Mouse (Mus musculus) liver, embryonic 15.5 days (tissue): ENCODE measurements around the gene Lsg1. TPM values are rescaled to one million over a fixed set of nuclear protein-coding genes. Genes with fewer than 3 reads are reported as not detected.
A peak's percentile ranks its signal among the peaks of the same experiment; 100 is the strongest.

Experiments
- ATAC-seq: fragments of 200-750 bp; cut with Nextera tagmentation; 2 replicates; pipeline ENCODE4 v1.8.0; 2017; ENCODE audit warnings: moderate number of reproducible peaks, mild to moderate bottlenecking, moderate library complexity; ENCODE audit not compliant: insufficient read depth
- H3K27ac ChIP-seq: fragments of 300-500 bp; sonication (generic); replicated peaks from 2 replicates; pipeline ENCODE4 v1.5.1; 2015; ENCODE audit warnings: mild to moderate bottlenecking, inconsistent platforms
- H3K27me3 ChIP-seq: fragments of 300-500 bp; sonication (generic); 2 replicates; pipeline ENCODE4 v1.6.1; 2015; ENCODE audit warnings: mild to moderate bottlenecking, inconsistent platforms
- H3K36me3 ChIP-seq: fragments of 300-500 bp; sonication (generic); replicated peaks from 2 replicates; pipeline ENCODE4 v1.6.1; 2015; ENCODE audit warnings: moderate library complexity, mild to moderate bottlenecking, inconsistent platforms
- H3K4me1 ChIP-seq: fragments of 300-500 bp; sonication (generic); replicated peaks from 2 replicates; pipeline ENCODE4 v1.6.1; 2015; ENCODE audit warnings: inconsistent platforms
- H3K4me2 ChIP-seq: fragments of 300-500 bp; sonication (generic); 2 replicates; pipeline ENCODE4 v1.6.1; 2015; ENCODE audit warnings: moderate library complexity, mild to moderate bottlenecking, inconsistent platforms
- H3K4me3 ChIP-seq: fragments of 300-500 bp; sonication (generic); replicated peaks from 2 replicates; pipeline ENCODE4 v1.5.1; 2015; ENCODE audit warnings: mild to moderate bottlenecking, inconsistent platforms
- H3K9ac ChIP-seq: fragments of 300-500 bp; sonication (generic); 2 replicates; pipeline ENCODE4 v1.6.1; 2015; ENCODE audit warnings: moderate library complexity, mild to moderate bottlenecking, inconsistent platforms
- H3K9me3 ChIP-seq: fragments of 300-500 bp; sonication (generic); replicated peaks from 2 replicates; pipeline ENCODE4 v1.6.1; 2016; ENCODE audit warnings: inconsistent platforms
- WGBS: fragments of 180-500 bp; shearing (Covaris S2); methylation state at CpG from one replicate; pipeline ENCODE4 v1.1.7; 2015; ENCODE audit warnings: mixed read lengths; ENCODE audit not compliant: insufficient replicate concordance; 5-methylcytosine and 5-hydroxymethylcytosine counted together
- polyA plus RNA-seq: library from polyadenylated mRNA; unstranded; fragments of >200 nt; fragmentation: Nextera tagmentation; extraction: Ambion mirVana; gene quantifications from 2 replicates; pipeline ENCODE4 v1.2.1, GENCODE M21; 2015

The Lsg1 gene
- polyA plus RNA-seq, 1 experiment from 2014 or later, result 20.6 TPM

DNA sequence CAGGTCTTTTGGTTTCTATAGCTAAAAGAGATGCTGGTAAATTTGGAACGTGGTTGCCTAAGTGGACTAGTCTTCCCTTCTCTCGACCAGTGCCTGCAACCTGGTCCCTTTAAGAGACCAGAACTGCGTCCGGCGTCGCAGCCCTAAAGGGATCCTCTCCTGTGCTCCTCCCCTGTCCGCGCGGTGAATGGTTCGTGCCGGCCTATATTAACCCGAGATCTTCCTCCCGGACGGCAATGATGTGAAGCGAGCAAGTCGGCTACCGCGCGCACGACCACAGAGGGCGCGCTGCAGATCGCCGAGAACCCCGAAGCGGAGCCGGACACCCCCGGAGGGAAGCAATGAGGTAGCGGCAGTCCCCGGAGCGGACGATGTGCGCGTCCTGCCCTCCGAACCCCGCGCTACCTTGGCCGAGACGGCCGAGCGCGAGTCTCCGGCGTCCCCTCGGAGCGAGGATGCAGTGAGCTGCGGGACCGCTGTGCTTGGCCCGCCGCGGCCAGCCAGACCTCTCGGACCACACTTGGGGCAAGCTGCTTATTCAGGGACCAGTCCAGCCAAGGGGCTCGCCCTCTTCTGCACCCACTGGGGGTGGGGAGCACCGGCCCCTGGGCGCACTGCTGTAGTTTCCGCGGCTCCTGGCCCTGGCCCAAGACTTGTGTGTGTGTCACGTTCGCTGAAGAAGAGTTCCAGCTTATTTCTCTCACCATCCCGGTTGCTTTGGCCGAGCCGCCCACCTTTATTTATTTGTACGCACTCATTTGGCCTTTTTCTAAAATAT is 12.3 kb upstream of the Lsg1 start, which contains the start of gene Fam43a:
TSS of gene Fam43a (plus strand) at position 233 of the 778 bp plus-strand sequence.
- Histone ChIP-seq H3K4me3 (peak within 1 kb of the TSS; percentile 57), H3K27me3 (peaks cover 72% of the 10 kb centered on the region), H3K36me3 (no peaks in the 10 kb centered on the region), H3K27ac (peak within 1 kb of the TSS; percentile 67), H3K4me2 (peak within 1 kb of the TSS; percentile 70), H3K4me1 (peaks cover 42% of the 10 kb centered on the region), H3K9me3 (no peaks in the 10 kb centered on the region), H3K9ac (peak within 1 kb of the TSS; percentile 49)
- ATAC-seq, result peak; percentile 64
- WGBS, result under 1% methylated on average over 63 of the region's 63 CpGs

DNA sequence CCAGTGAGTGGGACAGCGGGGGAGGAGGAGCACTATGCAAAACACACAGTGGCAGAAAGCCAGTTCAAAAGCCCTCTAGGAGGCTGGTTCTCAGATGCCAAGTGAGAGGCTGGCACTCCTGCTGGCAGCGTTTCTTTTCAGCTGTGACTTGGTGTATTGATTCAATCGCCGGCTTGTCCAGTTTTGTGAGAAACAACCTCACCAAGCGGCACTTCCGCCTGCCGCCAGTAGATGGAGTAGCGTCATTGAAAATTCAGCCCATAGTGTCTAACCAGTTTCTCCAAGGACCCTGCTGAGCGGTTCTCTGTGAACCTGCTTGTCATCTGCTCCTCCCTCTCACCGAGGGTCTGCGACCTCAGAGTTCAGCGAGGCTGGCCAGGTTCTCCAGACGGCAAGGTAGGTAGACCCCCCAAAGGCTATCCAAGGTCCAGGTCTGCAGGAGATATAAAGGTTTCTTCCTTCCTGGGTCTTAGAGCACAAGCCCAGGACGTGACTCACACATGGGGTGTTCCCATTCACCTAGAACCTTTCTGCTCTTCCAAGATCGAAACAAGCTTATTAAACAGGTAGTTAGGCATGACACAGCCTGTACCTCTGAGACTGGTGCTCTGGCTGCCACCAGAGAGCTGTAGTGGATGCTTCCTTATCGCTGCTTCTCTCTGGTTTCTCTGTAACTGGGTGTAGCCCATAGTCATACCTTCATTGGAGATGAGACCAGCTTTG is 9.7 kb upstream of the Lsg1 start:
- Histone ChIP-seq H3K27ac (no peak overlapping the region), H3K9me3 (no peaks in the 10 kb centered on the region), H3K4me1 (peaks cover 35% of the 10 kb centered on the region), H3K36me3 (no peaks in the 10 kb centered on the region), H3K27me3 (peaks cover 61% of the 10 kb centered on the region), H3K4me3 (peak overlapping the region; percentile 26), H3K4me2 (peak overlapping the region; percentile 52), H3K9ac (no peak overlapping the region)
- 9% methylated on average over 16 of the region's 16 CpGs for WGBS
- ATAC-seq, result no peak

DNA sequence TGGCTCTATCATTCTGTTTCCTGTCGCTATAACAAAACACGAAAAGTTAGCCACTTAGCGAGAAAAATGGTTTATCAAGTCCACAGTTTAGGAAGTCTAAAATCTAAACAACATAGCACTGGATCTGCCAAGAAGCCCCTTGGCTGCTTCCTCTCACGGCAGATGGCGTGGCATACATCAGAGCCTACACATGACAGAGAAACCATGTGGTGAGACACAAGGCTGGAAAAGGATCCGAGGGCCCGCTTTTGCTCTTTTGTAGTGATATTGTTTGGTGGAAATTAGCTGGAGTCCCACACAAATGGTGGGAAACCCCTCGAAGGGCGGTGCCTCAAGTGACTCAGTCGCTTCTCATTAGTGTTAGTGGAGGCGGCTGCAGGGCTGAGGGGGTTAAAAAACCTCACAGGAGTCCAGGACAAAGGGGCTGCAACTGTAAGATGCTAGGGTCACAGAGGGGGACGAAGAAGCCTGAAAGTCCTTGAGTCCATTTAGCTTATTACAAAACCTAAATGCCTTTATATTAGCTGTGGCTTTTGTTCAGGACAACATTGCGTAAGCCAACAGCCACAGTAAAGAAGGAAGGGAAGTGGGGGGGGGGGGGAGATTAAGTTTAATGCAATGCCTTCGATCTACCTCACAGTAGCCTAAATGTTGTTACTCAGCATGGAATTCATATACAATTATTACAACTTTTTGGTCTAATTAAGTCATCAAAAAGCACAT is 8.6 kb upstream of the Lsg1 start:
- Histone ChIP-seq H3K9ac (no peak overlapping the region), H3K27ac (no peak overlapping the region), H3K27me3 (peaks cover 52% of the 10 kb centered on the region), H3K4me2 (peak overlapping the region; percentile 52), H3K9me3 (no peaks in the 10 kb centered on the region), H3K4me1 (peaks cover 24% of the 10 kb centered on the region), H3K36me3 (no peaks in the 10 kb centered on the region), H3K4me3 (no peak overlapping the region)
- WGBS, result 42% methylated on average over 14 of the region's 14 CpGs
- no peak for ATAC-seq

DNA sequence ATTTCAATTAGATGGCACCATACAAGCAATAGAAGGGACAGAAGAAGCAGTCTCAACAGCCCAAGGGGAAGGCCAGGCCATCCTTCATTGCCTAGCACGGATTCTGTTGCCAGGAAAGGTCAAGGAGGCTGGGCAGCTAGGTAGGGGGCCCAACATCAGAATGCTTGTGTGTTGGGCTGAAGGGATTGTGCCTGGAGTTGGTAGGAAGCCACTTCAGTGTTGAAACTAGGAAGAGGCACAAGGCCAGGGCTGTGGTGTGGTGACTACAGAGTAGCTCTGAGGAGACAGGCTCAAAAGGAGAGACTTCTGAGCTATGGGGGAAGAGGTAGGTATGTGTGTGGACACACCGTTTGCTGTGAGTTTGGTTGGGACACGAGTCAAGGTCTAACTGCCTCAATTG is 8.0 kb upstream of the Lsg1 start:
- Histone ChIP-seq H3K27me3 (peaks cover 46% of the 10 kb centered on the region), H3K36me3 (no peaks in the 10 kb centered on the region), H3K9me3 (no peaks in the 10 kb centered on the region), H3K4me3 (no peak overlapping the region), H3K9ac (no peak overlapping the region), H3K27ac (0 out of 2 replicates have a peak overlapping the region, but pooled peaks have one; percentile 24), H3K4me2 (no peak overlapping the region), H3K4me1 (peaks cover 18% of the 10 kb centered on the region)
- no peak for ATAC-seq
- WGBS, result 24% methylated on average over 3 of the region's 3 CpGs

DNA sequence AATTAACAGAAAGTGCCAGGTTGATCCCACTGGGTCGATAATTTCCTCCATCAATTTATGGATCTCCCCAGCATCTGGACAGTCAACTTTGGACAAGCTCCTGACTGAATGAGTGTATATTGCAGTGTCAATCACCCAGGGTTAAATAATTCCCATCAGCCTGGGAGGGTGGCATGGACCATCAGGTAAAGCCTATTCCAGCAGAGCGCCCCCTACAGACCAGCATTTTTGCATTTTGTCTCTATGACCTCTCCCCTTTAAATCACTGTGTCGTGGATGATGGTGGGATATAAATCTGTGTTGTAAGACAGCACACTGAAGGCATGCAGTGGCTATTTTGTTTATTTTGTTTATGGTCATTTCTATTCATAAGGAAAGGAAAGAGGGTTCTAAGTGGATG is 4.6 kb upstream of the Lsg1 start:
- 31% methylated on average over 3 of the region's 3 CpGs for WGBS
- no peaks in the 10 kb centered on the region for H3K36me3 ChIP-seq
- H3K27me3 ChIP-seq, result peaks cover 20% of the 10 kb centered on the region; the same call in 1 of the 2 replicates
- no peak overlapping the region for H3K9ac ChIP-seq
- ATAC-seq, result no peak
- no peak overlapping the region for H3K27ac ChIP-seq
- no peak overlapping the region for H3K4me3 ChIP-seq
- H3K4me1 ChIP-seq, result peaks cover 20% of the 10 kb centered on the region
- H3K4me2 ChIP-seq, result no peak overlapping the region
- H3K9me3 ChIP-seq, result no peaks in the 10 kb centered on the region

DNA sequence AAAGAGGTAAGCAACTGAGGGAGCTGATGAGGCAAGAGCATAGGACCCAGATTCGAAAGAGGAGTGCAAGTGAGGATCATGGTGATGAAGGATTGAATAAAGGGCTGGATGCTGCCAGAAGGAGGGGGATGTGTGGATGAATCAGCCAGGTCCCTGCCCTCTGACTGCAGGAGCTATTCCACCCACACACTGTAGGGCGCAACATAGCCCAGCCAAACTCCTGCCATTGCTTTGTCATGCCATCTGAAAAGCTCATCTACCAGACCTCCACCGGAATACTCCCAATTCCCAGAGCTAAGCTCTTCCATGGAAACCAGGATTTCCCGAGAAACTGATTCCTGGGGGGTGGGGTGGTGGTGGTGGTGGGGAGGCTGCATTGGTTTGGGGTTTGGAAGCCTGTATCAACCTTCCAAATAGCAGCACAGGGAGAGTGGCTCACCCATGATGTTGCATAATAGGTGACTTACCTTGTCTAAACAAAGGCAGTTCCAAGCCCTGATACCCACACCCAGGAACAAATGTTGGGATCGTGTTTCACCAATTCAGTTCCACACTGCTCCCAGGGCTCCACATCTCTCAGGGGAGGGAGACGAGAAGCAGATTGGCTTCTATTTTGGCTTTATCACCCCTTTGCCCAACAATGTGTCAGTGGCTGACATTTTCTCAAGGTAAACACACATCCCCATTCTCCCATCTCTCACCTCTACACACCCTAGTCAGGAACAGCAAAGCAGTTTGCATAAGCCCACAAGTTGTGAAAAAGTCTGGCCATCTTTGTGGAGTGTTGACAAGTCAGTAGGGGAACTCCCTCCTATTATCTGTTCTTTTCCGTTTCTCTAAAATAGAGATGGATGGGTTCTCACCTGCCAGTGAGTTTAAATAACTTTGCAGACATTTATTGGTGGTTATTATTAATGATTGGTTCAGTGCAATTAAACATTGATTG is 3.1 kb upstream of the Lsg1 start:
- peaks cover 9% of the 10 kb centered on the region; the same call in 1 of the 2 replicates for H3K27me3 ChIP-seq
- peaks cover 19% of the 10 kb centered on the region for H3K4me1 ChIP-seq
- no peak overlapping the region for H3K27ac ChIP-seq
- ATAC-seq, result no peak
- H3K4me3 ChIP-seq, result no peak overlapping the region
- H3K4me2 ChIP-seq, result no peak overlapping the region
- H3K36me3 ChIP-seq, result no peaks in the 10 kb centered on the region
- H3K9ac ChIP-seq, result no peak overlapping the region
- 29% methylated on average over 7 of the region's 7 CpGs for WGBS
- H3K9me3 ChIP-seq, result no peaks in the 10 kb centered on the region

DNA sequence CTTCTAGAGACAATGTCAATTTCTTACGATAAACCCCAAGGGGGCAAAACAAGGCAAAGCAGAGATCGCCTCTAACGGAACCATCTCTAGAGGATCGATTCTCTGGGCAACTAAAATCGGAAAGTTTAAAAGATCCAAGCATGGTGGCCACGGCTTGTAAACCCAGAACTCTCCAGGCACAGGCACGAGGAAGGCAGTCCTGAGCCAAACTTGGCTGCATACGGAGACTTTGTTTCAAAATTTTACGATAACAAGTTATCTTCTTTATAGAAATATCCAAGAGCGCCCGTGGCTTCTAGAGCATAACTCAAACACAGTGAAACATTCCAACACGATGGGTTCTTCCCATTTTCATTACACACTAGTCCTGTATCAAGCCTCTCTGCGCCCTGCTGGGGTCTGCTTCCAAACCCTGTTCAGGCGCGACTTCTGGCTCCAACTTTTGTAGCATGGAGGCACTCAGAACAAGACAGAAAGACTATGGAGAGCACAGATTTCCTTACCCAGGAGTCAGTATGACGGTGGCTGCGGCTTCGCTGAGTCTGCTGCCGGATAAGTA is 378 bp downstream of the Lsg1 start:
- peak overlapping the region; percentile 68 for H3K9ac ChIP-seq
- peak overlapping the region; percentile 80 for H3K4me2 ChIP-seq
- peak overlapping the region; percentile 69 for H3K27ac ChIP-seq
- peak overlapping the region; percentile 74 for H3K4me3 ChIP-seq
- peaks cover 5% of the 10 kb centered on the region; the same call in 1 of the 2 replicates for H3K27me3 ChIP-seq
- 1% methylated on average over 19 of the region's 19 CpGs for WGBS
- peak; percentile 8; the same call in 1 of the 2 replicates for ATAC-seq
- peaks cover 33% of the 10 kb centered on the region for H3K36me3 ChIP-seq
- peaks cover 19% of the 10 kb centered on the region for H3K4me1 ChIP-seq
- H3K9me3 ChIP-seq, result no peaks in the 10 kb centered on the region

DNA sequence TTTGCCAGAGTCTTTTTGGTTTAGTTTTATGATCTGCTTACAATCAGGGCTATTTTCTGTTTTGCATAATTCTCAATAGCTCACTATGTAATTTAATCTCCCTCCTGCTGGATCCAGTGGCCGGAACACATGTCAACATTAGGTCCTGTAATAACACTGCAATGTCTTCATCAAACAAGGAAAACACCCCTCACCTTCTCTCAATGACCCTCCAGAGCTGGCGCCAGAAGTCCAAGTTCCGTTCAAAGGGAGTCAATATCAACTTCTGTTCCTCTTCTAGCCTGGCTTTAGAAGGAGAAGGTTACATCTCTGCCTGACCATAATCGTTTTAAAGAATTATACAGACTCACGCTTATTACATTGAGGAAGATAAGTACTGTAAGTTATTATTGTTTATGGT is 6.6 kb downstream of the Lsg1 start:
- no peak overlapping the region for H3K4me3 ChIP-seq
- H3K4me1 ChIP-seq, result no peaks in the 10 kb centered on the region; the same call in 1 of the 2 replicates
- H3K4me2 ChIP-seq, result no peak overlapping the region
- no peak for ATAC-seq
- 81% methylated on average over 5 of the region's 5 CpGs for WGBS
- H3K9ac ChIP-seq, result no peak overlapping the region
- no peak overlapping the region for H3K27ac ChIP-seq
- no peaks in the 10 kb centered on the region for H3K27me3 ChIP-seq
- no peaks in the 10 kb centered on the region for H3K9me3 ChIP-seq
- H3K36me3 ChIP-seq, result peaks cover 95% of the 10 kb centered on the region

DNA sequence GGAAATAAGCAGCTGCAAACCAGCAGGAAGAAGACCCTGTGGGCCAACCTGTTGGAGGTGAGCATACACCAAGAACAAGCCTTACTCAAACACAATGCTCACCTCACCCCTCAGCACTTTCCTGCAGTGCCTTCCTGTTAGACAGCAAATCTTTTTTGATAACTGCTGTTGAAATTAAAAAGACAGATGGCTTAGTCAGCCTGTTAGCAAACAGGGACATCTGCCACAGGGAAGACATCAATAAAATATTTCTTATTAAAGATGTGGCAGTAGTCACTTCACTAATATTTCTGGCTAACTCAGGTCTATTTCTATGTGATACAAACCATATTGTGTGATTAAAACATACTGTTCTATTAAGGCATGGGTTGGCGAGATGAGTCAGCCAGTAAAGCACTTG is 11.0 kb downstream of the Lsg1 start:
- Histone ChIP-seq H3K27me3 (no peaks in the 10 kb centered on the region), H3K9ac (no peak overlapping the region), H3K4me1 (no peaks in the 10 kb centered on the region), H3K4me2 (no peak overlapping the region), H3K4me3 (no peak overlapping the region), H3K36me3 (peaks cover 96% of the 10 kb centered on the region), H3K9me3 (no peaks in the 10 kb centered on the region), H3K27ac (no peak overlapping the region)
- 64% methylated on average over 1 of the region's 1 CpGs for WGBS
- no peak for ATAC-seq

DNA sequence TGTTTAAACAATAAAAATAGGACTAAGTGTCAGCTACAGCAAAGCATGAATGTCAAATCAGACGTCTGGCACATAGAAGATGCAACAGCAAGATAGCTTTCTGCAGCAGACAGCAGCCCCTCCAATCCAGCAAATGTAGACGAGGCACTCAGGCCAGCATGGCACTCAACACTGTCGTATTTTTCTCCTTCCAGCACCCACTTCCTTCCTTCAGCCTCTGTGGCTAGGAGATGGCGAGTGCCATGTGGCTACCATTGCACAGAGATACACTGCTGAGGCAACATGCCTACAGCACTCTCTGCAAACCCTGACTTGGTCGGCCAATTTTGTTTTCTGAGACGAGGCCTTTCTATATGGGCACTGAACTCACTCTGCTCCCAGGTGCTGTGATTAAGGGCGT is 11.6 kb downstream of the Lsg1 start:
- no peaks in the 10 kb centered on the region for H3K4me1 ChIP-seq
- H3K27ac ChIP-seq, result no peak overlapping the region
- no peak for ATAC-seq
- H3K27me3 ChIP-seq, result no peaks in the 10 kb centered on the region
- peaks cover 96% of the 10 kb centered on the region for H3K36me3 ChIP-seq
- H3K9ac ChIP-seq, result no peak overlapping the region
- H3K9me3 ChIP-seq, result no peaks in the 10 kb centered on the region
- no peak overlapping the region for H3K4me3 ChIP-seq
- WGBS, result 48% methylated on average over 7 of the region's 7 CpGs
- no peak overlapping the region for H3K4me2 ChIP-seq
